In genomic region chr10:60767400-60767799, GRCm38 (mm10) we compare ENCODE assay signal across 17 mouse cellular contexts.
"Had no signal": no experiment of that assay in that cellular context is flagged by ENCODE, and none has a peak within 500 bp of the region (broad histone marks: within the 10 kb centered on the region; RNA-seq: fewer than 3 reads in every experiment).

No protein-coding gene starts in this region.

- H3K36me3 ChIP-seq: liver, embryonic 12.5 days; liver, embryonic 15.5 days; midbrain, embryonic 15.5 days; neural tube, embryonic 13.5 days had no signal

- ATAC-seq: liver, embryonic 12.5 days; midbrain, embryonic 15.5 days had no signal

- H3K27ac ChIP-seq: liver, embryonic 12.5 days; liver, embryonic 15.5 days; macrophage; midbrain, embryonic 12.5 days; midbrain, embryonic 15.5 days; neural tube, embryonic 13.5 days had no signal

- H3K9ac ChIP-seq: liver, embryonic 12.5 days; liver, embryonic 15.5 days; midbrain, embryonic 12.5 days; midbrain, embryonic 15.5 days; neural tube, embryonic 13.5 days had no signal

- H3K4me1 ChIP-seq: liver, embryonic 12.5 days; liver, embryonic 15.5 days; midbrain, embryonic 12.5 days; midbrain, embryonic 15.5 days; neural tube, embryonic 13.5 days had no signal

- H3K4me3 ChIP-seq: liver, embryonic 12.5 days; liver, embryonic 15.5 days; midbrain, embryonic 12.5 days; midbrain, embryonic 15.5 days; myocyte; neural tube, embryonic 13.5 days had no signal

- H3K9me3 ChIP-seq: liver, embryonic 12.5 days; liver, embryonic 15.5 days; midbrain, embryonic 12.5 days; midbrain, embryonic 15.5 days; neural tube, embryonic 13.5 days had no signal

- H3K4me2 ChIP-seq: liver, embryonic 12.5 days; liver, embryonic 15.5 days; midbrain, embryonic 12.5 days; midbrain, embryonic 15.5 days; neural tube, embryonic 13.5 days had no signal

- DNase-seq: kidney, adult 18-20 months; kidney, adult 9 months; kidney, postnatal 14 days; kidney, postnatal 4 days; layer of hippocampus, adult 9-11 months; lung, adult 2 months; retina, postnatal 1 day; thymus, adult 2 months; thymus, postnatal 14 days; thymus, postnatal 4 days had no signal

- H3K27me3 ChIP-seq: liver, embryonic 12.5 days; liver, embryonic 15.5 days; midbrain, embryonic 12.5 days; midbrain, embryonic 15.5 days; neural tube, embryonic 13.5 days had no signal
